Mouse (Mus musculus) adipocyte (in vitro differentiated cells): ENCODE measurements around the gene Mrgpra4.

Source experiments
- DNase-seq: peaks from one replicate; pipeline ENCODE4 v3.0.0-alpha.2; 2016; ENCODE audit warnings: low spot score

The Mrgpra4 gene

GRCm38 (mm10) chr7:47981995-47982394 lies at the start of gene Mrgpra4:
Mrgpra4 (minus strand) TSS chr7:47982095.
- no peak for DNase-seq

GRCm38 (mm10) chr7:48027497-48027896 lies 45.6 kb upstream of the Mrgpra4 start, which contains the start of gene Mrgprx1:
Mrgprx1 (minus strand) TSS chr7:48027597.
- no peak for DNase-seq

- no peak for DNase-seq
Observed at GRCm38 (mm10) chr7:48017874-48018273, 36.0 kb upstream of the Mrgpra4 start.

GRCm38 (mm10) chr7:47995689-47996088 lies 13.8 kb upstream of the Mrgpra4 start:
- no peak for DNase-seq

- no peak for DNase-seq
Observed at GRCm38 (mm10) chr7:47986752-47987151, 4.9 kb upstream of the Mrgpra4 start.
